Mouse (Mus musculus) gastrocnemius, postnatal 36 days (tissue): ENCODE data around the gene H2-Ob. TPM values are rescaled to one million over a fixed set of nuclear protein-coding genes. Genes with fewer than 3 reads are reported as not detected.

Experiments used
- total RNA-seq, 2 experiments: library from RNA; stranded (reverse); gene quantifications; 2 replicates each; pipeline ENCODE4 v1.2.3; 2021

The H2-Ob gene
- total RNA-seq, 2 experiments from 2014 or later, result 0.27 TPM; not detected in 1

Other genes with a start within 250 kb of the H2-Ob start
- gene H2-K1, start 238.6 kb upstream of the H2-Ob start, total RNA-seq, result 10 to 100 TPM; 25.6 to 32.9 TPM
- gene Ring1, start 214.2 kb upstream of the H2-Ob start, total RNA-seq, result 10 to 100 TPM; 11.7 to 12.4 TPM
- 10 to 100 TPM; 55.5 to 64.2 TPM for gene H2-Ke6, start 210.8 kb upstream of the H2-Ob start, total RNA-seq
- gene Slc39a7, start 207.2 kb upstream of the H2-Ob start, total RNA-seq, result 10 to 100 TPM; 40.8 to 45.2 TPM
- gene Rxrb, start 207.1 kb upstream of the H2-Ob start, total RNA-seq, result 10 to 100 TPM; 34.5 to 35.3 TPM
- 1 to 10 TPM; 9.3 to 9.6 TPM for gene Col11a2, start 199.5 kb upstream of the H2-Ob start, total RNA-seq
- gene H2-Oa, start 146.6 kb upstream of the H2-Ob start, total RNA-seq, result not detected
- 1 to 10 TPM; 3.6 to 4.9 TPM for gene H2-DMa, start 119.4 kb upstream of the H2-Ob start, total RNA-seq
- 10 to 100 TPM; 63.2 to 74.1 TPM for gene Brd2, start 116.3 kb upstream of the H2-Ob start, total RNA-seq
- under 1 TPM; 0.35 to 0.48 TPM for gene H2-DMb2, start 95.6 kb upstream of the H2-Ob start, total RNA-seq
- 1 to 10 TPM in 1 of 2 experiments, under 1 TPM in 1; 0.71 to 1.2 TPM for gene H2-DMb1, start 85.8 kb upstream of the H2-Ob start, total RNA-seq
- gene Tap1, start 51.4 kb upstream of the H2-Ob start, total RNA-seq, result 1 to 10 TPM; 1.6 to 1.8 TPM
- gene Psmb9, start 51.1 kb upstream of the H2-Ob start, total RNA-seq, result 1 to 10 TPM; 1.0 to 1.9 TPM
- 1 to 10 TPM; 3.1 to 3.5 TPM for gene Psmb8, start 41.2 kb upstream of the H2-Ob start, total RNA-seq
- 1 to 10 TPM; 4.9 to 6.1 TPM for gene Tap2, start 35.4 kb upstream of the H2-Ob start, total RNA-seq
- gene H2-Ab1, start 18.8 kb downstream of the H2-Ob start, total RNA-seq, result 1 to 10 TPM; 5.7 to 6.6 TPM
- 1 to 10 TPM; 6.0 to 6.9 TPM for gene H2-Aa, start 48.9 kb downstream of the H2-Ob start, total RNA-seq
- 1 to 10 TPM; 6.8 to 7.0 TPM for gene H2-Eb1, start 67.0 kb downstream of the H2-Ob start, total RNA-seq
- not detected for gene H2-Eb2, start 86.8 kb downstream of the H2-Ob start, total RNA-seq
- under 1 TPM; 0.13 to 0.25 TPM for gene Btnl2, start 115.9 kb downstream of the H2-Ob start, total RNA-seq
- gene Btnl1, start 138.2 kb downstream of the H2-Ob start, total RNA-seq, result not detected
- gene BC051142, start 159.9 kb downstream of the H2-Ob start, total RNA-seq, result not detected
- gene Btnl4, start 238.4 kb downstream of the H2-Ob start, total RNA-seq, result not detected